Mouse (Mus musculus) adrenal gland, postnatal 14 days (tissue): ENCODE measurements around the gene Speer4d. TPM values are rescaled to one million over a fixed set of nuclear protein-coding genes. Genes with fewer than 3 reads are reported as not detected.
A peak's percentile ranks its signal among the peaks of the same experiment; 100 is the strongest.
"Not testable (repeated sequence)": the region's sequence is repeated elsewhere in the genome, so short reads cannot be mapped to it uniquely, and the experiment has no call there.

ENCODE experiments used
- DNase-seq: peaks from one replicate; pipeline ENCODE4 v3.0.0; 2021; ENCODE audit warnings: mixed read lengths
- long read RNA-seq, 2 experiments: library from polyadenylated mRNA; stranded (forward); transcript quantifications; one replicate each; pipeline ENCODE4 v2.0.0; 2021
- total RNA-seq: library from RNA; stranded (reverse); gene quantifications from 2 replicates; pipeline ENCODE4 v1.2.3, GENCODE M21; 2021

The Speer4d gene
- not detected in 2 replicates for total RNA-seq
- long read RNA-seq, experiment 1 = 0 reads
- long read RNA-seq, experiment 2 = 0 reads

GRCm38 (mm10) chr5:15618764-15619163 lies at the start of gene Speer4d:
Speer4d (plus strand) TSS chr5:15619064.
- not testable (repeated sequence) for DNase-seq

GRCm38 (mm10) chr5:15573735-15574134 lies 45.1 kb upstream of the Speer4d start:
- not testable (repeated sequence) for DNase-seq

GRCm38 (mm10) chr5:15577033-15577432 lies 41.8 kb upstream of the Speer4d start, which contains the start of gene Gm21083:
Gm21083 (plus strand) TSS chr5:15577333.
- DNase-seq = not testable (repeated sequence)

GRCm38 (mm10) chr5:15586351-15586750 lies 32.5 kb upstream of the Speer4d start:
- peak; percentile 34 for DNase-seq

- peak; percentile 9 for DNase-seq
Measured at GRCm38 (mm10) chr5:15588291-15588690, 30.6 kb upstream of the Speer4d start.

- DNase-seq = not testable (repeated sequence)
Measured at GRCm38 (mm10) chr5:15590635-15591034, 28.2 kb upstream of the Speer4d start.

- DNase-seq = not testable (repeated sequence)
Measured at GRCm38 (mm10) chr5:15591577-15591976, 27.3 kb upstream of the Speer4d start.

- DNase-seq = not testable (repeated sequence)
Measured at GRCm38 (mm10) chr5:15598831-15599230, 20.0 kb upstream of the Speer4d start.

GRCm38 (mm10) chr5:15600342-15600741 lies 18.5 kb upstream of the Speer4d start:
- DNase-seq = peak; percentile 21

GRCm38 (mm10) chr5:15601481-15601880 lies 17.4 kb upstream of the Speer4d start:
- DNase-seq = not testable (repeated sequence)

- not testable (repeated sequence) for DNase-seq
Measured at GRCm38 (mm10) chr5:15601960-15602359, 16.9 kb upstream of the Speer4d start.

GRCm38 (mm10) chr5:15602424-15602947 lies 16.4 kb upstream of the Speer4d start:
- DNase-seq = not testable (repeated sequence)

- not testable (repeated sequence) for DNase-seq
Measured at GRCm38 (mm10) chr5:15603008-15603407, 15.9 kb upstream of the Speer4d start.

GRCm38 (mm10) chr5:15603585-15603984 lies 15.3 kb upstream of the Speer4d start:
- DNase-seq = not testable (repeated sequence)

- not testable (repeated sequence) for DNase-seq
Measured at GRCm38 (mm10) chr5:15606677-15607076, 12.2 kb upstream of the Speer4d start.

- peak; percentile 3 for DNase-seq
Measured at GRCm38 (mm10) chr5:15610695-15611094, 8.2 kb upstream of the Speer4d start.

- DNase-seq = not testable (repeated sequence)
Measured at GRCm38 (mm10) chr5:15616195-15616594, 2.7 kb upstream of the Speer4d start.

- DNase-seq = peak; percentile 53
Measured at GRCm38 (mm10) chr5:15628136-15628535, 9.3 kb downstream of the Speer4d start.

- not testable (repeated sequence) for DNase-seq
Measured at GRCm38 (mm10) chr5:15630068-15630467, 11.2 kb downstream of the Speer4d start.

GRCm38 (mm10) chr5:15637637-15638036 lies 18.8 kb downstream of the Speer4d start:
- not testable (repeated sequence) for DNase-seq

- not testable (repeated sequence) for DNase-seq
Measured at GRCm38 (mm10) chr5:15645707-15646106, 26.8 kb downstream of the Speer4d start.

- DNase-seq = not testable (repeated sequence)
Measured at GRCm38 (mm10) chr5:15652334-15652733, 33.5 kb downstream of the Speer4d start.

- not testable (repeated sequence) for DNase-seq
Measured at GRCm38 (mm10) chr5:15656959-15657358, 38.1 kb downstream of the Speer4d start, which contains the start of gene 4930572O03Rik. 4930572O03Rik (minus strand) TSS chr5:15657059.

GRCm38 (mm10) chr5:15663847-15664246 lies 45.0 kb downstream of the Speer4d start:
- not testable (repeated sequence) for DNase-seq
